Mouse (Mus musculus) liver, embryonic 14.5 days (tissue): ENCODE data around the gene Pip5k1b. TPM values are rescaled to one million over a fixed set of nuclear protein-coding genes. Genes with fewer than 3 reads are reported as not detected.

Experiments
- ATAC-seq: fragments of 200-750 bp; cut with Nextera tagmentation; 2 replicates; pipeline ENCODE4 v1.8.0; 2017; ENCODE audit warnings: moderate number of reproducible peaks, mild to moderate bottlenecking, moderate library complexity; ENCODE audit not compliant: insufficient read depth
- DNase-seq, 3 experiments: peaks; one replicate each; pipeline ENCODE4 v3.0.0-alpha.2; 2012 to 2013; ENCODE audit warnings: low read depth in 3 of 3, low spot score in 3 of 3
- H3K27ac ChIP-seq: fragments of 300-500 bp; sonication (generic); 2 replicates; pipeline ENCODE4 v1.5.1; 2014; ENCODE audit warnings: moderate library complexity, mild to moderate bottlenecking, control low read depth, inconsistent platforms
- H3K27me3 ChIP-seq: fragments of 300-500 bp; sonication (generic); 2 replicates; pipeline ENCODE4 v1.6.1; 2014; ENCODE audit warnings: mild to moderate bottlenecking, low read length, moderate library complexity; ENCODE audit not compliant: control insufficient read depth, insufficient read depth
- H3K36me3 ChIP-seq: fragments of 300-500 bp; sonication (generic); replicated peaks from 2 replicates; pipeline ENCODE4 v1.6.1; 2014; ENCODE audit warnings: low read depth; ENCODE audit not compliant: control insufficient read depth, insufficient read depth
- H3K4me1 ChIP-seq, 2 experiments: fragments of 200-500 bp in 1 of 2; fragments of 300-500 bp in 1 of 2; sonication (generic) in 1 of 2; replicated peaks; 2 replicates each; pipeline ENCODE4 v1.6.1; 2012 to 2014; ENCODE audit warnings: antibody characterized with exemption in 1 of 2, inconsistent platforms in 1 of 2, low read length in 1 of 2; ENCODE audit not compliant: control insufficient read depth in 2 of 2, insufficient read depth in 2 of 2
- H3K4me2 ChIP-seq: fragments of 300-500 bp; sonication (generic); 2 replicates; pipeline ENCODE4 v1.6.1; 2014; ENCODE audit warnings: low read depth, mild to moderate bottlenecking, control low read depth, moderate library complexity
- H3K4me3 ChIP-seq, 2 experiments: fragments of 200-500 bp in 1 of 2; fragments of 300-500 bp in 1 of 2; sonication (generic) in 1 of 2; 2 replicates each; pipeline ENCODE4 v1.5.1; 2012 to 2014; ENCODE audit warnings: low read depth in 2 of 2, low read length in 2 of 2, mild to moderate bottlenecking in 2 of 2, control low read depth in 1 of 2, inconsistent platforms in 1 of 2, moderate library complexity in 1 of 2; ENCODE audit not compliant: insufficient read depth in 1 of 2
- H3K9ac ChIP-seq: fragments of 300-500 bp; sonication (generic); replicated peaks from 2 replicates; pipeline ENCODE4 v1.6.1; 2014; ENCODE audit warnings: mild to moderate bottlenecking, control low read depth, moderate library complexity
- H3K9me3 ChIP-seq: fragments of 300-500 bp; sonication (generic); 2 replicates; pipeline ENCODE4 v1.6.1; 2016; ENCODE audit warnings: low read length, mixed read lengths; ENCODE audit not compliant: control insufficient read depth
- CTCF ChIP-seq: IDR thresholded peaks from 2 replicates; pipeline ENCODE4 v1.5.1; 2016; ENCODE audit warnings: antibody characterized with exemption, low read depth, control low read depth
- EP300 ChIP-seq: IDR thresholded peaks from 2 replicates; pipeline ENCODE4 v1.6.1; 2016; ENCODE audit warnings: antibody characterized with exemption, low read depth
- WGBS: fragments of 180-500 bp; shearing (Covaris S2); extraction: QIAGEN DNeasy Blood & Tissue Kit; methylation state at CpG from one replicate; pipeline ENCODE4 v1.1.7; 2014; ENCODE audit not compliant: insufficient replicate concordance; 5-methylcytosine and 5-hydroxymethylcytosine counted together
- polyA plus RNA-seq, 2 experiments: library from polyadenylated mRNA; depleted of rRNA in 1 of 2; stranded (reverse) in 1 of 2; unstranded in 1 of 2; fragments of >200 nt; fragmentation: Nextera tagmentation in 1 of 2; extraction: Ambion mirVana in 1 of 2; gene quantifications; 2 replicates each; pipeline versions ENCODE4 v1.2.1 to v1.2.3; 2012 to 2014

Gene Pip5k1b
- polyA plus RNA-seq, 2 experiments, result 8.1 to 10.8 TPM

DNA sequence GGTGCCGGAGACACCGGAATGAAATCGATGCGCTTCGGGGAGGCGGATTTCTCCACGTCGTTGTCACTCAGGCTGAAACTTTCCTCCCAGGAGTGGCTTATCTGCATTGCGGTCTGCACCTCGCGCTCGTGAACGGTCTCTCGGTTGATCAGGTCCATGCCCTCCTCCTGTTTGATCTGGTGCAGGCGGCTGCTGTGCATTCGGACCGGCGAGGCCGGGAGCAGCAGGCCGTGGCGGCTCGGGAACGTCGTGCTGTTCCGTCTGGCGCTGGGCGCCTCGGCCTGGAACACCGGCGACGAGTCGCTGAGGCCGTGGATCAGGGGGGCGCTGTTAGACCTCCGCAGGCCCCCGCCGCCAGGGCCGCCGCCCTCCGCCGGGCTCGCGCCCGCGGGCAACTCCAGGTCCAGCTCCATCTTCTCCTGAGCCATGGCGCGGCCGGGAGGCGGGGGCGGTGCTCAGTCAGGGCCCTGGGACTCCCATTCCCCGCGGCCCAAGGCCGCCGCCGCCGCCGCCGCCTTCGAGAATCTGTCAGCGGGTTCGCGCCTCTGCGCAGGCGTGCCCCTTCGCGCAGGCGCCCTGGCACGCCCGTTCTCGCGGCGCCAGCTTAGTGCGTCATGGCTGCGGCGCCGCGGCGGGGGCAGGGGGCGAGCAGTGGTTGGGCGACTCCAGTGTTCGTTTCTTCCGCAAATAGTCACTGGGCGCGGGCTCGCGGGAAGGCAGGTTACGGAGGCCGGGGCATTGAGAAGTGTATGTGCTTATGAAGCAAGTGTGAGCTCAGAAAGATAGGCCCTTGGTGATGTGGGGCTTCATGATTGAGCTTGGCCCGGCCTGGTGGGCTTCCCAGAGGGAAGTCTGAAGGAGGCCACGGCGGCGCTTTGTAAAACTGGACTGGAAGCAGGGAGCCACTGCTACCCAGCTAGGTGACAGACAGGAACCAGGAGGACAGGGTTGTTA is 78.5 kb downstream of the Pip5k1b start, which contains the start of gene Fam122a:
TSS of gene Fam122a (minus strand) at position 428 of the 954 bp plus-strand sequence.
- no peak for TF ChIP-seq EP300
- TF ChIP-seq CTCF, result no peak
- Histone ChIP-seq H3K9me3 (no peaks in the 10 kb centered on the region), H3K27me3 (no peaks in the 10 kb centered on the region), H3K27ac (peak within 1 kb of the TSS; percentile 73), H3K4me2 (peak within 1 kb of the TSS; percentile 98), H3K9ac (peak within 1 kb of the TSS; percentile 97), H3K4me1 (peaks cover 12 to 15% of the 10 kb centered on the region in 2 experiments), H3K36me3 (peaks cover 3% of the 10 kb centered on the region; the same call in 1 of the 2 replicates), H3K4me3 (peak within 1 kb of the TSS; percentile 68 to 92)
- WGBS, result under 1% methylated on average over 92 of the region's 92 CpGs
- DNase-seq (peak; percentile 77 to 83 (median 78)), ATAC-seq (peak; percentile 92)

DNA sequence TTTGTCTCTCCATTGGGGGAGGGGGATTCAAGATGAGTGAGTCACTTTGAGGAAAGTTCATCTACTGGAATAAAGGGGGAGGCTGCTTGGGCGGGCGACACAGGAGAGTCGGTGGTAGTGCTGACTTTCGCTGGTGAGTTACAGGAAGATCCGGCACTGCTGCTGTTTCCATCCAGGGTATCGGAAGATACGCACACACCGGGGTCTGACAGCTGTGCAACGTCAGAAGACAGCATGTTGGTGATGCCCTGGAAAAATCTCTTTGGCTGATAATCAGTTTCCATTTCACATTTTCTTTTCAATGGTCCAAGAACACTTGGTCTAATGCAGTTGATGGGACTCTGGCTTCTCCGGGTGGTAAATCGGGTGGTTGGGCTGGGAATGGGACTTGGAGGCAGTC is 79.2 kb downstream of the Pip5k1b start:
- peak overlapping the region; percentile 73 for H3K27ac ChIP-seq
- peaks cover 12 to 15% of the 10 kb centered on the region in 2 experiments for H3K4me1 ChIP-seq
- H3K4me3 ChIP-seq, result peak overlapping the region; percentile 68 to 92
- WGBS, result under 1% methylated on average over 11 of the region's 11 CpGs
- peak; percentile 18 to 40 (median 25) for DNase-seq
- H3K9me3 ChIP-seq, result no peaks in the 10 kb centered on the region
- peak overlapping the region; percentile 98 for H3K4me2 ChIP-seq
- TF ChIP-seq CTCF (no peak), EP300 (no peak)
- H3K9ac ChIP-seq, result peak overlapping the region; percentile 97
- H3K36me3 ChIP-seq, result peaks cover 3% of the 10 kb centered on the region; the same call in 1 of the 2 replicates
- H3K27me3 ChIP-seq, result no peaks in the 10 kb centered on the region
- ATAC-seq, result peak; percentile 42; the same call in 1 of the 2 replicates

DNA sequence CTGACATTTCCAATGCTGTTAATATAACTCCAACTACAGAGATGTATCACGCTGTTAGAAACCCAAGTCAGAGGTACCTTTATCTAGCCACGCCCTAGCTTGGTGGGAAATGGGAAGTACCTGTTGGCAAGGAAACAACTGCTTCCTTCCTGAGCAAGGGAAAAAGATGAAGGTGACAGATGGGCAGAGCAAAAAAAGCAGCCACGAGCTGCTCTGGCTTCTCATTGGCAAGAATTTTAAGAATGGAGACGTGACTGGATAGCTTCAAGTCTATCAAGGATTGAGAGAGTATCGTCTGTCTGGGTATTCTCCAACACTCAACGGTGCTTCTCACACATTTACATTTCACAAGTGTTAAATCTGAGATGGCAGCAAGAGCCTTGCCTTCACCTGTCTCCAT is 80.4 kb downstream of the Pip5k1b start:
- Histone ChIP-seq H3K4me2 (peak overlapping the region; percentile 98), H3K4me1 (peaks cover 12 to 15% of the 10 kb centered on the region in 2 experiments), H3K4me3 (peak overlapping the region in 1 of 2 experiments; percentile 28; a peak in 2 of 4 replicates), H3K27me3 (no peaks in the 10 kb centered on the region), H3K9me3 (no peaks in the 10 kb centered on the region), H3K36me3 (peaks cover 3% of the 10 kb centered on the region; the same call in 1 of the 2 replicates), H3K9ac (no peak overlapping the region; the same call in 1 of the 2 replicates), H3K27ac (no peak overlapping the region)
- WGBS, result 66% methylated on average over 6 of the region's 6 CpGs
- no peak for ATAC-seq
- DNase-seq, result no peak
- TF ChIP-seq EP300 (no peak), CTCF (no peak)

DNA sequence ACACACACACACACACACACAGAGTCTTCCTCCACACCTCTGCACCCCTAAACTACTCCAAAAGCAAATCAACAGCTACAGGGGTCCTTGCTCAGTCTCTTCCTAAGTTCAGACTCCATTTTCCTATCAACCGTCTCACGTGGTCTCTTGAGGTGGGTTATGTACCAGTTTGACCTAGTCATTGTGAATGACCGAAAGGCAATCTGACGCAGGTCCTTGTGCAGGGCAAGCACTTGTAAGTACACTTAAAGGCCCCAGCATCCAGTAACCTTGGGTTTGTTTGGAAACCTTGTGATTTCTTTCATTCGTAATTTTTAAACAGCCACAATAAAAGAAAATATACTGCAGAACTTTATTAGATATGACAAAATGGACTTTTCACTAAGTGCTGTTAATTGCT is 83.2 kb downstream of the Pip5k1b start:
- H3K9me3 ChIP-seq, result no peaks in the 10 kb centered on the region
- peaks cover 6 to 8% of the 10 kb centered on the region in 2 experiments for H3K4me1 ChIP-seq
- H3K4me3 ChIP-seq, result no peak overlapping the region
- no peak overlapping the region for H3K27ac ChIP-seq
- ATAC-seq, result no peak
- peaks cover 3% of the 10 kb centered on the region; the same call in 1 of the 2 replicates for H3K36me3 ChIP-seq
- 89% methylated on average over 5 of the region's 5 CpGs for WGBS
- DNase-seq, result no peak
- no peak overlapping the region for H3K4me2 ChIP-seq
- TF ChIP-seq CTCF (no peak), EP300 (no peak)
- H3K9ac ChIP-seq, result no peak overlapping the region
- H3K27me3 ChIP-seq, result no peaks in the 10 kb centered on the region

DNA sequence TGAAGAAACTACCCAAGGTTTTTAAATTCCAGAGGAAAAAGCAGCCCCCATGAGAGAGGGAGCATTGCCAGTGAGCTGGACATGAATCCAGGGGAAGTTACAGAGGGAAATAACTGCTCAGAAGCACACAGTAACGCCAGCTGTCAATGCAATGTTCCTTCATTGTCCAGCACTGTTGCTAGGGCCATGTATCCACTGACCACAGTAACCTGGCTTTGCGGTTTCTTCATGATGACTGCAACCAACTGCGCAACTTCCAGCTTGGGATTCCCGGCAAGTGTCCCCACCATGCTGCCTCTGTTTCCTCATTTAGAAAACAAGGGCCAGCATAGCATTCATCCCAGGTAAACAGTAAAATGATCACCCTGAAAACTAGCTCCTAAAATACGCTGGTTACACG is 84.1 kb downstream of the Pip5k1b start:
- H3K4me3 ChIP-seq, result no peak overlapping the region
- H3K4me2 ChIP-seq, result no peak overlapping the region
- no peak for TF ChIP-seq EP300
- TF ChIP-seq CTCF, result no peak
- no peaks in the 10 kb centered on the region for H3K27me3 ChIP-seq
- peaks cover 3% of the 10 kb centered on the region; the same call in 1 of the 2 replicates for H3K36me3 ChIP-seq
- no peaks in the 10 kb centered on the region for H3K9me3 ChIP-seq
- no peak overlapping the region for H3K27ac ChIP-seq
- no peak for DNase-seq
- peaks cover 7 to 8% of the 10 kb centered on the region in 2 experiments for H3K4me1 ChIP-seq
- WGBS, result 78% methylated on average over 6 of the region's 6 CpGs
- no peak overlapping the region for H3K9ac ChIP-seq
- no peak for ATAC-seq
